In the genomic region with DNA sequence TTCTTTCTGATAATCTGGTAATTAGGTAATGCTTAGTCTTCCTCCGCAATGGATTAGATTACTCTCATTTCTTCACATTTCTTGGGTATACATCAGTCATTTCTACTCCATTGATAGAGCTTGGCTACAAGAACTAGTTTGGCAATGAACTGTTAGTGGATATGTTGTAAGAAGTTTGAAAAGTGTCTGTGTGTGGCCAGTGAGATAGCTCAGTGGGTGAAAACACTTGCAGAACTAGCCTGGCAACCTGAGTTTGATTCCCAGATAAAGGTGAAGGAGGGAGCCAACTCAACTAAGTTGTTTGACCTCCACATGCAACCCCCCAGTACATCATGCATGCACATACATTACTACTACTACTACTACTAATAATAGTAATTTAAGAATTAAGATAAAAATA, we compare ENCODE assay signal across 16 mouse cellular contexts.
"Had no signal": no experiment of that assay in that cellular context is flagged by ENCODE, and none has a peak within 500 bp of the region (broad histone marks: within the 10 kb centered on the region; RNA-seq: fewer than 3 reads in every experiment).

No protein-coding gene starts in this region.

- H3K9ac ChIP-seq: neural tube, embryonic 12.5 days; neural tube, embryonic 13.5 days; neural tube, embryonic 15.5 days; stomach, embryonic 15.5 days had no signal

- H3K36me3 ChIP-seq: neural tube, embryonic 12.5 days; neural tube, embryonic 13.5 days; neural tube, embryonic 15.5 days; stomach, embryonic 15.5 days had no signal

- H3K9me3 ChIP-seq: neural tube, embryonic 12.5 days; neural tube, embryonic 13.5 days; neural tube, embryonic 15.5 days; stomach, embryonic 15.5 days had no signal

- H3K4me2 ChIP-seq: neural tube, embryonic 12.5 days; neural tube, embryonic 13.5 days; neural tube, embryonic 15.5 days; stomach, embryonic 15.5 days had no signal

- H3K4me3 ChIP-seq: neural tube, embryonic 12.5 days; neural tube, embryonic 13.5 days; neural tube, embryonic 15.5 days; stomach, embryonic 15.5 days had no signal

- H3K27me3 ChIP-seq: neural tube, embryonic 13.5 days; neural tube, embryonic 15.5 days; stomach, embryonic 15.5 days had no signal

- H3K27ac ChIP-seq: neural tube, embryonic 12.5 days; neural tube, embryonic 13.5 days; neural tube, embryonic 15.5 days; stomach, embryonic 15.5 days had no signal

- H3K4me1 ChIP-seq: neural tube, embryonic 12.5 days; neural tube, embryonic 13.5 days; neural tube, embryonic 15.5 days; stomach, embryonic 15.5 days had no signal

- DNase-seq: retina, postnatal 1 day; right cerebral cortex, adult 18-20 months; right cerebral cortex, postnatal 14 days; right cerebral cortex, postnatal 25 days; right cerebral cortex, postnatal 4 days; spleen, adult 18-20 months; thymus, adult 18-20 months; thymus, adult 2 months; thymus, postnatal 14 days; thymus, postnatal 25 days; thymus, postnatal 36 days; thymus, postnatal 4 days had no signal
